Mouse (Mus musculus) heart, postnatal 0 days (tissue): ENCODE results near the gene Ifit2.

Experiments used
- CTCF ChIP-seq: IDR thresholded peaks from 2 replicates; pipeline ENCODE4 v1.5.1; 2016; ENCODE audit warnings: antibody characterized with exemption, control low read depth, low read depth
- EP300 ChIP-seq: IDR thresholded peaks from 2 replicates; pipeline ENCODE4 v1.6.1; 2016; ENCODE audit warnings: antibody characterized with exemption, low read depth

DNA sequence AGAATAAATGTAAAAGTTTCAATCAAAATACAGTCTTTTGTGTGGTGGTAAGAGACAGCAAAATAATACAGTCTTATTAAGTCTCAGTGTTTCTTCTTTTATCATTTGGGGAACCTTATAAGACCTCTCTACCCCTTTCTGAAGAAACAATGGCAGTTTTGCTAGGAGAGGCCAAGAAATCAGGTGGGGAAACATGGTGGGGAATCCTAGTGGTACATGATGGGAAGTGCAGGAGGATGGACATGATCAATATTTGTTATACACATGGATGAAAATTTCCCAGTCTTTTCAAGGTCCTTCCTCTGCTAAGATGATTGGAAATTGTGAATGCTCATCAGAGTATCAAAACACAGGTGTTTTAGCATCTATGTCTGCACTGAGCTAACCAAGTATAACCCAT lies 38.5 kb downstream of the Ifit2 start:
- no peak for TF ChIP-seq CTCF
- TF ChIP-seq EP300 = no peak
